Mouse (Mus musculus) layer of hippocampus, adult 18-20 months (tissue): Measurements from ENCODE around the gene Tubg1. TPM values are rescaled to one million over a fixed set of nuclear protein-coding genes. Genes with fewer than 3 reads are reported as not detected.

Experiments
- DNase-seq, 2 experiments: peaks; one replicate each; pipeline ENCODE4 v3.0.0; 2022; ENCODE audit warnings: low spot score in 2 of 2
- total RNA-seq, 2 experiments: library from RNA; stranded (reverse); gene quantifications; 2 replicates each; pipeline ENCODE4 v1.2.3; 2021

Gene Tubg1
- total RNA-seq, 2 experiments from 2014 or later, result 43.7 to 46.5 TPM

DNA sequence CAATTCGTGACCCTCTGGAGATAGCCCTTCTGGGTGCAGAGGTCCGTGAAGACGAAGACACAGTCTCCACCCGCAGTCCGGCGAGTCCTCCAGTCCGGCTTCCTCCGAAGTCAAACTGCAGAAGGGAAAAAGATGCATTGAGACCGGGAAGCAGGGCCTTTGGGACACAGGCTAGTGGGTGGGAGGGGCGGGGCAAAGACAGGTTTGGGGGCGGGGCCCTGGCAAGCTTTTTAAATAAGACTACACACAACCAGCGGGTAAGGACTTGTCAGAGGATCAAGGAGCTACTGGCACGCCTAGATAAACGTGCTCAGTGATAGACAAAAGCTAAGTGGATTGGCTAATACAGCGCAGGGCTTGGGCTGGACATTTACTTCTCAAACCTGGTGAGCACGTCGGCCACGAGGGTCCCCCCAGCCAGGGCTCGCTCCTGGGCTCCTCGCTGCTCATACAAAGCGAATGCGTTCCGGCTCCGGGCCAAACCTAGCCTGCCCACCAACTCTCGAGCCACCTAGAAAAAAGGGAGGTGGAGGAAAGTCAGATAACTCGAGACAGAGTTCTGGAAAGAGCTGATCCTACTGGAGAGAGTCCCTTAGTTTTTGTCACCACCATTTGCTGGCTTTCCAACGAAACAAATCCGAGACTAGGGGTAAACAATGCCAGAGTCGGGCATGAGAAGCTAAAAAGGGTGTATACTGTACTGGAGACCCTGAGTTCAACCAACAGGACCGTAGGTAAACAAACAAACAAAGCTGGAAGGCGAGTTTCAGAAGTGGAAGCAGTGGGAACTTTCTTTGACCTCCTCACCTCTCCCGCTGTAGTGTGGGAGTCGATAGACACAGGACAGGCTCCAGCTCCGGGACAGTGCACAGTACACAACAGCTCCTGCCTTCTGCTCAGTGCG, 45.2 kb downstream of the Tubg1 start:
- no peak for DNase-seq

DNA sequence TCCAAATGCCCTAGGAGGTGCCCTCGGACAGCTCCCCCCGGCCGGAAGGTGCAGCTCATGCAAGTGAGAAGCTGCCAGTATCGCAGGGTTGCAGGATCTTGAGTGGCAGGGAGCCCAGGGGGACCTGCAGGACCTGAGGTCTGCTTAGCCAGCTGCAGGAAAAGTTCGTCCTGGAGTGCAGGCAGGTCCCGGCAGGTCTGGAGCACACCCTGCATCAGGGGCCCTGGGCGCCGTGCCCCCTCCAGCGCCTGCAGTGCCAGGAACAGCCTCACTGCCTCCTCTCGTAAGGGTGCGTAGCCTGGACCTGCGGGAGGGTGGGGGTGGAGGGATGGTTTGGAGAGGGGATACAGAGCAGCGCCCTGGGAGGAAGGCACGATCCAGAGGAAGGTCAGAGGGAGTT, 46.6 kb downstream of the Tubg1 start:
- DNase-seq, result no peak

DNA sequence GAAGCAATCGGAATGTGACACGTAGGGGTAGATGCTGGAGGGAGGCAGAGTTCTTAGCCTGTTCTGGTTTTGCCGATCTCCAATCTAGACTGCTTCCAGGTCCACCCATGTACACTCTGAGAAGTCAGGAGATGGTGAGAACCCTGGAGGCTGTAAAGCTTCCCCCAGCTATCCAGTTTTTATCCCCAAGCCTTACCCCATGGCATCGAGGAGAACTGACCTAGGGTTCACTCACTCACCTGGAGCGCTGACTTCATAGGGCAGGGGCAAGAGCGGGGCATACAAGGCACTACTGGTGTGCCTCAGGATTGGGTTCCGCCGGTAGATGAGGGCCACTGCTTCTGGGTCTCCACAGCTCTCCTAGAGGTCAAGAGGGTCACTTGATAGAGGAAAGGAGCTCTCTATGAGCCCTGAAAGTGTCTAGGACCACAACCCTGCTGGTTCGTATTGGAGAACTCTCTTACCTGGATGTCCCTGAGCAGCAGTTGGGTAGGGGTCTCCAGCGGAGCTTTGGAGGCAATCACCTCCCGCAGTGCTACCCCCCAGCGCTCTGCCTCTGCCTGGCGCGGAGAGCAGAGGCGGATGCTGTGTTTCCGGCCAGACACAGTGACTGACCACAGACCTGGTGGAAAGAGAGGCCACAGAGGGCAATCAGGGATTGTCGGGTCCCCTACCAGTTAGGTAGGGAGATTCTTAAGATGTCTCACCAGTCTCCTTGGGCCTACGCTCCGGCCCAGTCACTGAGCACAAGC, 47.6 kb downstream of the Tubg1 start:
- DNase-seq, result no peak

GRCm38 (mm10) chr11:101167963-101168300, 48.2 kb downstream of the Tubg1 start:
- no peak for DNase-seq

DNA sequence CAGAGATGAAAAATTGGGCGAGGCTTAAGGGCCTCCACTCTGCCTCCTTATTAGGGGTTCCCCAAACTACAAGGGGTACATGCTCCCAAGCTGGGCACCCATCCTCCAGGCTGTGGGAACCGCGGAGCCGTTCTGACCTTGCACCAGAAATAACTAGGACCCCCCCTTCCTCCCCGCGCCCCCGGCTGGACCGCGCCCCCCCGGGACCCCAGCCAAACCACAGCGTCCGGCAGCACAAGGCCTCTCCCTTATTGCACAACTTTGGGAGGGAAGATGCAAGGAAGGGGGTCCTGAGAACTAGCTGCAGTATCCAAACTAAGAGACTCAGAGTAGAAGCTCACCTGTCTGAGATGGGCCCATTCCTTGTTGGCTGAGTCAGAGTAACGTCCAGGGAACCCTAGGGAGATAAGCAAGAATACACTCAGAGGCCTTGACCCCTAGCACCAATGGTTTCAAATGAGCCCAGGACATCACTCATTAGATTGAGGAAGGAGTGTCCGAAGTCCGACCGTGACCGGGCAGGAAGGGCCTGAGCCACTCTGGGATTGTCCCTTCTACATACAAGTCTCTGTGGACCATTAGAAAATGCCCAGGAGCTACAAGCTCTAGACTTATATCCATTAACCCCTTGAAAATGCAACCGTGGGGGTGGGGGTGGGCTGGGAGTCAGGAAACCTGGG, 48.7 kb downstream of the Tubg1 start:
- no peak for DNase-seq

DNA sequence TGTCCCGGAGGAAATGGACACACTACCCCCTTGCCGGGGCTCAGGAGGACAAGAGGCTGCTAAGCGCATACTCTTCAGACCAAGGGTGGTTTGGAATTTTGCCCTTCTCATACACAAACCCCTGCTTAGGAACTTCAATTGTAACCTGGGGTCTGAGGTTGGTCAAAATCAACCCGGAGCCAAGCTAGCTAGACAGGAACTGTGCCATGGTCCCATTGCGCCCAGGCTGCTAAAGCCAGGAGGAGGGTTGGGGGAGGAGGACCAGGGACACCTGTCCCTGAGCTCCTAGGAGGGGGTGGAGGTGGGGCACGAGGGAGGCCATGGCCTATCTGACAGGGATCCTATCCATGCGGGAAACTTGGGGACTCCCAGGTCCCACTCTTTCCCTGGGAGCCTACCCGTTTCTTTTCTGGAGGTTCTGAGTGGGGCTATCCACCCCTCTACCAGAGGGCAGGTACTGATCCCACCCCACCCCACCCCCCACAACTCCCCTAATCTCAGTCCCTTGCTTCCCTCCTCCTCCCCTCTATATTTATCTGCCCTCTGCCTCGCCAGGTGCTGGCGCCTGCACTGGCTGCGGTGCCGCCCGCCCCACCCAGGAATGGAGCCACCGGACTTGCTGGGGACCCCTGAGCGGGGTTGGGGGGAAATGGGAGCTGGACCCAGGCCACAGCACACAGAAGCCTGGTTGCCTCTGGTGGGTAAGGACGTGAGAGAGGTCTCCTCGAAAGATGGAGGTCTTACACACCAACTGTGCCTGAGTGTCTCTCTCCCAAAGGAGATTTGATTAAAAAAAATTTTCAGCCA, 49.8 kb downstream of the Tubg1 start:
- DNase-seq, result no peak

GRCm38 (mm10) chr11:101170354-101170810, 50.6 kb downstream of the Tubg1 start, which contains the start of gene Cntnap1:
TSS of gene Cntnap1 (plus strand) at chr11:101170523.
- DNase-seq, result no peak

GRCm38 (mm10) chr11:101170811-101171610, 51.3 kb downstream of the Tubg1 start, which contains the start of gene Plekhh3:
TSS of gene Plekhh3 (minus strand) at chr11:101171351.
- DNase-seq, result peak; percentile 95 to 98

DNA sequence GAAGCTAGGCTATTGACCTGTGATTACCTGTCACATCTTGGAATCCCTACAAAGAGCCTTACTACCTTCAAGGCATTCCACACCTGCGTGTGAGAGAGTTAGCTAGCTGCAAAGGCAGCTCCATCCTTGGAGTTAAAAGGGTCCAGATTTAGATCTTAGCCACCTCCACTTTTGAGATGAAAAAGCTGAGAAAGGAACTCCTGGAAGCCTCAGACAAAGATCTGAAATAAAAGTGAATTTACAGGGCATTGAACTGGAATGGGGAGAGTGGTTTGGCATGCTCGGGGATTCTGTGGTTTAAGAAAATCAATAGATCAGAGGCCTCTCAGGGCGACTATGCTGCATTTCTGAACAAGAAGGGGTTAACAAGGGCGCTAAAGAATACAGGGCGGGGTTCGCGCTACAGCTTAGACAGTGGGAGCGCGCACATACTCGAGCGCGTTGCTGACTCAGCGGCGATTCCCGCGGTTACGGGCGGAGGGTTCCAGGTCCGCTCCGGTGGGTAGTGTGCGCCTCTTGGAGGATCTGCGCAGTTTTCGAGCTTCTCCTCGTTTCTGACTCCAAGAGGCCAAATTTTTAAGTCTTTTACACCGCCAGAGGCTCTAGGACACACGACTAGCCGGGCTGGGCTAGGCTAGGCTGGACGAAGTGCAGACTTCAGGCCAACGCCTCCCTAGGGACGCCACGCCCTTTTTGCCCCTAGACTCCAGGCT, 52.1 kb downstream of the Tubg1 start:
- peak in 1 of 2 experiments; percentile 80 for DNase-seq

- DNase-seq, result no peak
Observed at GRCm38 (mm10) chr11:101172434-101172815, 52.7 kb downstream of the Tubg1 start.

DNA sequence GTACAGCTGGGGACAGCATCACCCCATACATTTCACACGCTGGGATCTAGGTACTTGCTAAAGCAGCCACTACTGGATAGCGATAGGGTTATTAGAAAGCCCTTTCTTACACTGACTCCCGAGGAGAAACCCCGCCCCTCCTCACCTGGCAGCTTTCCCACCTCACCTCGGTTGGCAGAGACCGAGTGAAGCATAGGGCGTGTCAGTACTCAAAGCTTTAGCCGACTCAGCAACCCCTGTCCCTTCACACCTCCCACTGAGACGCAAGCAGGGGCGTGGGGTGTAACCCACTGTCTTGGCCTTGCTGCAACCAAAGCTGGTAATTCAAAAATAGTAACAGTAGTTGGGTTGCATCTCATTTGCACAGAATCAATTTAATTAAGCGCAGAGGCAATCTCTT, 53.4 kb downstream of the Tubg1 start:
- no peak for DNase-seq

GRCm38 (mm10) chr11:101173631-101174388, 54.1 kb downstream of the Tubg1 start:
- DNase-seq, result peak in 1 of 2 experiments; percentile 67

DNA sequence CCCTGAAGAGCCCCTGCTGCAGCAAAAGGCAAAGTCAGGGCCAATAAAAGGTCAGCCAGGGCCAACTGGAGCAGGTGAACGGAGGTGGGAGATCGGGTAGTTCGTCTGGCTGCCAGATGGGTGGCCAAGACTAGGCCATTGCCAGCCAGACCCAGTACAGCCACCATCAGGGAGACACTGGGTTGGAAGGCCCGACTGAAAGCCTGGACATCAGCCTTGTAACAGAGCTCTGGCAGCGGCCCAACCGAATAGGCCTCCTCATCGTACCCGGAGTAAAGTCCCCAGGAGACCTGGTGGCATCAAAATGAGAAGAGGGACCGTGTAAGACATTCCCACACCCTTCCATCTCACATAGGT, 54.6 kb downstream of the Tubg1 start:
- no peak for DNase-seq

DNA sequence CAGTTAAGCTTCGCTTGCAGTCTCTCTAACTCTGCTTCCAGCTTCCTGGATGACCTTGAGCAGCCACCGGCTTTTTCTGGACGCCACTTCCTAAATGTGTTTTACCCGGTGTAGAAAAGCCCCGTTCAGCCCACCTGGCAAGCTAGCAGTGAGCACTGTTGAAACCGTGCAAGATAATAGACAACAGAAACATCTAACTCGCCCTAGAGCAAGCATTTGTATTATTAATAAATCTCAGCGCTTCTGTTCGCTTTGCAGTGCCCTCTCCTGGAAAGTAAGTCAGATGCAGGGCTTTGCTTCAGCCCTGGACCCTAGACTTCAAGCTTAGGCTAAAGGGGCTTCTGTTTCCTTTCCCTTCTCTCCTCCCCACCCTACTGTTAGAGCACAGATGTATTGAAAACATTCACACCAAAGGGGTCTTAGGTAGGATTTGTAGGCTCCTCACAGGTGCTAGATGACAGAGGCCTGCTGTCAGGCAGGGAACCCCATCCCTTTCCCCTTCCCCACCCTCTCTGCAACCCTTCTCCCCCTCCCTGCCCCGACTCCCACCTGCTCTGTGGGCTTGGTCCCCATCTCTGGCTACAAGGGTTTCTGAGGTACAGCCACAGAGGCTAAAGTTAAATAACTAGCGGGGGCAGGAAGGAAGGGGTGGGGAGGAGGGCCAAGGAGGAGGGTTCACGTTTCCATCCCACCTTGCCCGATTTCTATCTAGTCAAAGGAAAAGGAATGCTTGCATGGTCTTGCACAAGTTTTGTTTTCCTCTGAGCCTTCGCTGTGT, 55.3 kb downstream of the Tubg1 start, which contains the start of gene Ccr10:
Gene Ccr10 (minus strand): TSS at position 593 of the 778 bp plus-strand sequence.
- DNase-seq, result peak in 1 of 2 experiments; percentile 65

- peak; percentile 61 to 70 for DNase-seq
Observed at GRCm38 (mm10) chr11:101175636-101176116, 55.9 kb downstream of the Tubg1 start.
